Mouse (Mus musculus) Patski (cell line): ENCODE measurements around the gene Ckb. TPM values are rescaled to one million over a fixed set of nuclear protein-coding genes. Genes with fewer than 3 reads are reported as not detected.

Source experiments
- ATAC-seq: fragments of 100-300 bp; one replicate; pipeline ENCODE4 v1.8.0; 2021
- CTCF ChIA-PET: fragments of 350-600 bp; sonication (Branson Sonifier 250); formaldehyde crosslinking; loops from one replicate; lab custom pipeline; 2022; ENCODE audit warnings: inconsistent platforms; lab: Charles Lee
- POLR2A ChIA-PET: fragments of 350-600 bp; sonication (Branson Sonifier 250); formaldehyde crosslinking; loops from one replicate; lab custom pipeline; 2022; ENCODE audit warnings: antibody characterized with exemption, inconsistent platforms; lab: Charles Lee
- DNase-seq: peaks from one replicate; pipeline ENCODE4 v3.0.0-alpha.2; 2011; ENCODE audit warnings: low read depth, low spot score
- H3K27me3 ChIP-seq: fragments of 371-371 bp; one replicate; pipeline ENCODE4 v1.5.1; 2021
- CTCF ChIP-seq: fragments of 100-300 bp; IDR thresholded peaks from one replicate; pipeline ENCODE4 v1.5.1; 2021
- in situ Hi-C: fragments of 300-500 bp; cut with MboI; formaldehyde crosslinking; loops from 3 replicates; pipeline ENCODE4 v1.11.1; 2018; ENCODE audit warnings: low pct_unique_long_range_greater_than_20kb, mixed read lengths
- polyA plus RNA-seq: library from polyadenylated mRNA; unstranded; gene quantifications from one replicate; pipeline ENCODE4 v1.2.3, GENCODE M21; 2021

The Ckb gene
- polyA plus RNA-seq, 1 experiment from 2014 or later: 69.4 TPM

GRCm38 (mm10) chr12:111680661-111681060, 8.5 kb upstream of the Ckb start:
- ChIA-PET POLR2A (no interaction called here), CTCF (interaction anchor here (0.6 to 1.1 kb wide), 2 partner anchors 16 to 85 kb away, joined by 3 read pairs; no protein-coding TSS in a partner anchor)
- TF ChIP-seq CTCF: no peak
- in situ Hi-C loops: no loop called here
- H3K27me3 ChIP-seq: no peaks in the 10 kb centered on the region
- no peak for DNase-seq
- ATAC-seq: no peak

GRCm38 (mm10) chr12:111678997-111679396, 6.9 kb upstream of the Ckb start:
- in situ Hi-C loops: no loop called here
- no peak for TF ChIP-seq CTCF
- ChIA-PET POLR2A (interaction anchor here (1.3 to 1.7 kb wide), 2 partner anchors 9 to 17 kb away, joined by 3 to 6 read pairs; no protein-coding TSS in a partner anchor), CTCF (interaction anchor here (1.1 to 1.7 kb wide), 3 partner anchors 10 to 26 kb away, joined by 3 to 5 read pairs (median 3); no protein-coding TSS in a partner anchor)
- ATAC-seq (no peak), DNase-seq (no peak)
- no peaks in the 10 kb centered on the region for H3K27me3 ChIP-seq

DNA sequence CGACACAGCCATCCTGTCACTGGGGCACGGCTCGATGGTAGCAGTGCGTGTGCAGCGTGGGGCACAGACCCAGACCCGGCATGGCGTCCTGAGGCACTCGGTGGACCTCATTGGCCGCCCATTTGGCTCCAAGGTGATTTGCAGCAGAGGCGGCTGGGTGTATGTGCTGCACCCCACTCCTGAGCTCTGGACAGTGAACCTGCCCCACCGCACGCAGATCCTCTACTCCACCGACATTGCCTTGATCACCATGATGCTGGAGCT, 6.5 kb upstream of the Ckb start:
- H3K27me3 ChIP-seq: no peaks in the 10 kb centered on the region
- POLR2A ChIA-PET: interaction anchor here (1.3 to 1.7 kb wide), 2 partner anchors 9 to 18 kb away, joined by 3 to 6 read pairs; no protein-coding TSS in a partner anchor
- in situ Hi-C loops: no loop called here
- CTCF ChIA-PET: interaction anchor here (1.1 to 1.7 kb wide), 3 partner anchors 10 to 27 kb away, joined by 3 to 5 read pairs (median 3); no protein-coding TSS in a partner anchor
- ATAC-seq (no peak), DNase-seq (no peak)
- TF ChIP-seq CTCF: no peak

DNA sequence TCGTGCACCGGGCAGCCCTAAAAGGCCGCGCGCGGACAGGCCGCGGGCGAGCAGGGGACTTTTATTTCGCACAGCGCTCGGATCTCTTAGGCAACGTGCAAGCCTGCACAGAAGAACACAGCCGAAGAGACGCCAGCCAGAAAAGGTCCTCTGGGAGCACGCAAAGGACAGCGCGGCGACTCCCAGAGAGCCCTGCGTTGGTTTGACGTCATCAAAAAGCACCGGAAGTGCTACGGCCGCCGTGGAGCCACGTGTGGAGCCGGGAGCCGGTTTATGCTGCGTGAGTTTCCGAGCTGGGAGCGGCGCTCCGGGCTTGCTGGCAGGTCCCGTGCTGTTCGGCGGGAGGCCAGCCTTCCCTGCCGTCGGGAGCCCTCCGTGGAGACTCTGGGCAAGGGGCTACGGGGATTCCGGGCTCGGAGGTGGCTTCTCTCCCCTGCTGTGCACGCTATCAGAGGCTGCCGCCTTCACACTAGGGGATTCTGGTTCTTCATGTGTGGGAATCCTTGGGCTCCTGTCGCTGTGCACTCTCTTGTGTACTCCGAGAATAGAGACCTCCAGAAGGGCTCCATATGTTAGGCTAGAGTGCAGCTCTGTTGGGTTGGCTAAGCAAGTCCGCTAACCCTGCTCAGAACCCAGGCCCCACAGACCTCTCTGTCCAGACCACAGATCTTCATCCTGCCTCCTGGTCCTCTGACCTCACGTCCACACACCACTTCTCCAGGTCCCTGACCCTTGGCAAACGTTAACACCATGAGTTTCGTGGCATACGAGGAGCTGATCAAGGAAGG, 5.9 kb upstream of the Ckb start, which contains the start of gene Trmt61a:
Gene Trmt61a (plus strand): TSS at position 224 of the 788 bp plus-strand sequence.
- ATAC-seq (peak; percentile 41), DNase-seq (no peak)
- CTCF ChIA-PET: interaction anchor here (0.7 to 1.7 kb wide), 4 partner anchors 9 to 27 kb away, joined by 3 to 9 read pairs (median 4); no protein-coding TSS in a partner anchor
- in situ Hi-C loops: no loop called here
- H3K27me3 ChIP-seq: no peaks in the 10 kb centered on the region
- TF ChIP-seq CTCF: no peak
- POLR2A ChIA-PET: interaction anchor here (1.3 to 1.7 kb wide), 2 partner anchors 10 to 18 kb away, joined by 3 to 6 read pairs; no protein-coding TSS in a partner anchor

- no peak for ATAC-seq
Measured at GRCm38 (mm10) chr12:111677421-111677820, 5.3 kb upstream of the Ckb start.

DNA sequence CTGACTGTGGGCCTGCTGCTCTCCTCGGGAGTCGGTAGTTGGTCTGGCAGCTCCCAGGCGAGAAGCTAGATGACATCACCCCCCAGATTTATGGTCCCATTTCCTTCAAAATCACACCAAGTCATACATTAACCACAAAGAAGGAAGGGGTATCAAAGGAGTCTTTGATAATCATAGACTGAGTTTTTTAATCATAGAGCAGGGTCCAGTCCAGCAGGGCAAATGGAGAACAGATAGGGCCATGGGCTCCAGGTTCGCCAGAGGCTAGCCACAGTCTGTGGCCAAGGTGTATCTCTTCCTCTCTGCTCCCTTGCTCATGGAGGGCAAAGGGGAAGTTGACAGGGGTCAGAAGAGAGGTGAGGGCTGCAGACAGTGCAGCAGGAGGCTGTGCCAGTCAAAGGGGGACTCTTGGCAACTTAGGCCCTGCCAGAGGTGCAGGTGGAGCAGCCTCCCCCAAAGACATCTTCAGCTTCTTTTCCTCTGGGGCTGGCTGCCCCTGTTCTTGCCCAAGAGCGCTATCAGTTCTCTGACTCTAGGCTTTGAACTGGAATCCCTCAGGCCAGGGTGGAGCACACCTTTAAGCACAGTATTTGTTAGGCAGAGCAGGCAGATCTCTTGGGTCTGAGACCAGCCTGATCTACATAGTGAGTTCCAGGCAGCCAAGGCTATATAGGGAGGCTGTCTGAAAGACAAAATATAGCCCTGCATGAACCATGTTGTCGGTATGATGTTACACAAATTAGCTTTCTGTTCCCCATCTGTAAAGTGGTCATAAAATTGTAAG, 3.9 kb upstream of the Ckb start:
- ChIA-PET CTCF (interaction anchor here (1.5 kb wide), 1 partner anchor 8 kb away, joined by 9 read pairs; no protein-coding TSS in a partner anchor), POLR2A (no interaction called here)
- H3K27me3 ChIP-seq: no peaks in the 10 kb centered on the region
- in situ Hi-C loops: no loop called here
- DNase-seq: no peak
- no peak for TF ChIP-seq CTCF
- no peak for ATAC-seq

More at GRCm38 (mm10) chr12:111677421-111677820, 5.3 kb upstream of the Ckb start:
- in situ Hi-C loops: no loop called here
- POLR2A ChIA-PET: interaction anchor here (0.7 to 1.7 kb wide), 2 partner anchors 19 kb away, joined by 3 to 6 read pairs; no protein-coding TSS in a partner anchor
- DNase-seq: no peak
- no peaks in the 10 kb centered on the region for H3K27me3 ChIP-seq
- CTCF ChIA-PET: interaction anchor here (1.5 kb wide), 1 partner anchor 9 kb away, joined by 9 read pairs; no protein-coding TSS in a partner anchor
- TF ChIP-seq CTCF: no peak

DNA sequence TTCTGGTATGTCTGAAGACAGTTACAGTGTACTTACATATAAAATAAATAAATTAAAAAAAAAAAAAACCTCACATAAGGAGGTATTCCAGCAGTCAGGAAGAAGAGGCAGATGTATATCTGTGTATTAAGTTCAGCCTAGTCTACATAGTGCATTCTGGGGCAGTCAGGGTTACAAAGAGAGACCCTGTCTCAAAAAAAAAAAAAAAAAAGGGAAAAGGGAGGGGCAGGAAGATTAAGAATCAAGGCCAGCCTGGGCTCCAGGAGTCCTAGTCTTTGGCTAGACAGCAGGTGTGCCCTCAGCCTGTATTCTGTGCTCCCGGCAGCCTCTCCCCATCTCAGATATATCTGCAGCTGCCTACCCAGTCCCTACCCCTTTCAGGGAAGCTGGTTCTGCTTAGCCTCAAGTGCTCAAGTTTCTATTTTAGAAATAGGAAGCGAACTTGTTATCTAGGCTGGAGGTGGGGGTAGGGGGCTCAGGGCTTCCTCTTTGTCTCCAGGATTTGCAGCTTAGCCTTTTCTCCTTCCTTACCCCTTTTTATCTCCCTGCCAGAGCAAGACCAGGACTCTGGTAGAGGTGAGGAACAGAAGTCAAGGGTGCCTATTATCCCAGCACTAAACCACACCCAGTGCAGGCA, 2.8 kb upstream of the Ckb start:
- in situ Hi-C loops: no loop called here

DNA sequence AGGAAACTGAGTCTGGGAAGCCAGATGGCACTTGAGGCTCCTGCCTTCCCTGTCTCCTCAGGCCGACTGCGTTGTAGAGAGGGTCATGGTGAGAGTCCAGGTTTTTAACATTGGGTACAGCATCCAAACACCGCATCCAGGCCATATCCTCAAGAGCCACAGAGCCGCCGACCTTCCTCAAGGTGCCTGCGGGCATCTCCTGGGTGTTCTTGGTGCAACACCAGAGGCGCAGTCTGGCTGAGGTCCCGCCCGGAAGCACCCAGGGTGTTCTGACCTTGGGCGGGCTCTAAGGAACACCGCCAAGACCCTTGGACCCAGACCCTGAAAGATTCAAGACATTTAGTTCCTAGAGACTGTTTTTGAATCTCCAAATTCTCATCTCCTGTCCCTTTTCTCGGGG, 443 bp upstream of the Ckb start:
- ChIA-PET POLR2A (no interaction called here), CTCF (interaction anchor here (0.8 kb wide), 1 partner anchor 15 kb away, joined by 3 read pairs; no protein-coding TSS in a partner anchor)
- ATAC-seq (no peak), DNase-seq (no peak)
- TF ChIP-seq CTCF: no peak
- in situ Hi-C loops: no loop called here
- H3K27me3 ChIP-seq: no peaks in the 10 kb centered on the region

More for the DNA sequence above, 2.8 kb upstream of the Ckb start:
- ChIA-PET POLR2A (no interaction called here), CTCF (no interaction called here)
- DNase-seq (no peak), ATAC-seq (no peak)
- no peak for TF ChIP-seq CTCF
- H3K27me3 ChIP-seq: no peaks in the 10 kb centered on the region

GRCm38 (mm10) chr12:111671431-111671902, 671 bp downstream of the Ckb start:
- no peak for TF ChIP-seq CTCF
- no peak for DNase-seq
- no peaks in the 10 kb centered on the region for H3K27me3 ChIP-seq
- POLR2A ChIA-PET: no interaction called here
- CTCF ChIA-PET: no interaction called here
- in situ Hi-C loops: no loop called here
- ATAC-seq: no peak

- CTCF ChIA-PET: no interaction called here
Measured at GRCm38 (mm10) chr12:111670976-111671375, 1.2 kb downstream of the Ckb start.

More at GRCm38 (mm10) chr12:111670976-111671375, 1.2 kb downstream of the Ckb start:
- no peaks in the 10 kb centered on the region for H3K27me3 ChIP-seq
- ATAC-seq (no peak), DNase-seq (no peak)
- TF ChIP-seq CTCF: no peak
- POLR2A ChIA-PET: no interaction called here
- in situ Hi-C loops: no loop called here
